Mouse (Mus musculus) limb, embryonic 13.5 days (tissue): ENCODE data around the gene Sycn. TPM values are rescaled to one million over a fixed set of nuclear protein-coding genes. Genes with fewer than 3 reads are reported as not detected.

ENCODE experiments used
- microRNA-seq: library from miRNA; unstranded; fragments of <30 nt; microRNA quantifications from one replicate; pipeline ENCODE4, GENCODE M21; 2016
- polyA plus RNA-seq: library from polyadenylated mRNA; unstranded; fragments of >200 nt; fragmentation: Nextera tagmentation; extraction: Ambion mirVana; gene quantifications from 2 replicates; pipeline ENCODE4 v1.2.1, GENCODE M21; 2015

Gene Sycn
- polyA plus RNA-seq, 1 experiment from 2014 or later: not detected

Small RNA genes lying within 50 kb of the gene (microRNA-seq; reads per million reads assigned to microRNA genes)
- 0.52 reads per million for gene Mir7049

Other genes starting within 250 kb of the Sycn start
- 0.20 and 0.48 TPM in 2 replicates for gene Selenov, start 249.7 kb upstream of the Sycn start, polyA plus RNA-seq
- gene Dll3, start 238.6 kb upstream of the Sycn start, polyA plus RNA-seq: 1.3 and 1.4 TPM in 2 replicates
- gene Timm50, start 228.8 kb upstream of the Sycn start, polyA plus RNA-seq: 144 and 146 TPM in 2 replicates
- 98.8 and 106 TPM in 2 replicates for gene Supt5, start 202.1 kb upstream of the Sycn start, polyA plus RNA-seq
- 908 and 932 TPM in 2 replicates for gene Rps16, start 190.2 kb upstream of the Sycn start, polyA plus RNA-seq
- 89.5 and 98.3 TPM in 2 replicates for gene Plekhg2, start 168.3 kb upstream of the Sycn start, polyA plus RNA-seq
- 8.9 and 10.3 TPM in 2 replicates for gene Zfp36, start 160.6 kb upstream of the Sycn start, polyA plus RNA-seq
- 47.9 and 55.0 TPM in 2 replicates for gene Med29, start 148.2 kb upstream of the Sycn start, polyA plus RNA-seq
- gene Paf1, start 147.9 kb upstream of the Sycn start, polyA plus RNA-seq: 77.9 and 89.5 TPM in 2 replicates
- 7.8 and 8.6 TPM in 2 replicates for gene Gmfg, start 103.4 kb upstream of the Sycn start, polyA plus RNA-seq
- gene Lrfn1, start 88.9 kb upstream of the Sycn start, polyA plus RNA-seq: 4.1 and 5.0 TPM in 2 replicates
- gene Ifnl2, start 30.4 kb upstream of the Sycn start, polyA plus RNA-seq: not detected in 2 replicates
- gene Ifnl3, start 18.0 kb upstream of the Sycn start, polyA plus RNA-seq: not detected in 2 replicates
- not detected in 2 replicates for gene Nccrp1, start 6.4 kb downstream of the Sycn start, polyA plus RNA-seq
- 26.7 and 31.7 TPM in 2 replicates for gene Samd4b, start 57.3 kb downstream of the Sycn start, polyA plus RNA-seq
- 33.2 and 33.4 TPM in 2 replicates for gene Pak4, start 57.3 kb downstream of the Sycn start, polyA plus RNA-seq
- gene Acp7, start 90.4 kb downstream of the Sycn start, polyA plus RNA-seq: not detected in 2 replicates
- 7.0 and 7.6 TPM in 2 replicates for gene Fbxo27, start 152.0 kb downstream of the Sycn start, polyA plus RNA-seq
- gene Fbxo17, start 175.9 kb downstream of the Sycn start, polyA plus RNA-seq: 31.8 and 33.9 TPM in 2 replicates
- gene Mrps12, start 200.9 kb downstream of the Sycn start, polyA plus RNA-seq: 113 and 114 TPM in 2 replicates
- 26.7 and 30.4 TPM in 2 replicates for gene Sars2, start 201.1 kb downstream of the Sycn start, polyA plus RNA-seq
- gene Ccer2, start 215.3 kb downstream of the Sycn start, polyA plus RNA-seq: not detected in 2 replicates
- 85.8 and 87.8 TPM in 2 replicates for gene Sirt2, start 225.8 kb downstream of the Sycn start, polyA plus RNA-seq
- 41.7 and 46.0 TPM in 2 replicates for gene Nfkbib, start 226.6 kb downstream of the Sycn start, polyA plus RNA-seq
- gene Rinl, start 248.1 kb downstream of the Sycn start, polyA plus RNA-seq: 3.1 and 3.6 TPM in 2 replicates